In the genomic region with DNA sequence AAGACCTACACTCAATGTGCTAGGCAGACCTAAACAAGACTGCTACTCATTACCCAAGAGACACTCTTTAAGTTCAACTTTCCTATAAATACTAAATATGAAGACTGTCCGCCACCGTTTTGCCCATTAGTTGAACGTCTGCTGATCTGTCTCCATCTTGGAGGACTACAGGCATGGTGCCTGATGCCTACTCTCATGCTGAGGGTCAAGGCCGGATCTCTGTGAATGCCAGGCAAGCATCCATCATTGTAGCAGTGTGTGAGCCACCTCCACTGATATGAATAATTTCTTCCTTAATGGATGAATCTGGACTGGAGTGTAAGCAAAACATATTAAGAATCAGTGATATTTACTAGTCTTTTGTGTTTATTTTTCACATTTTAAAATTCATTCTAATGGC, we compare ENCODE assay signal across 18 mouse cellular contexts.
DNase-seq lines count a peak whose midpoint lies in the region; ATAC-seq and TF ChIP-seq lines count a peak whose summit lies in the region.
"Had no signal": no experiment of that assay in that cellular context is flagged by ENCODE, and none has a peak within 500 bp of the region (broad histone marks: within the 10 kb centered on the region; RNA-seq: fewer than 3 reads in every experiment).

No protein-coding gene starts in this region.

- peak overlapping the region; percentile 23; the same call in 1 of the 2 replicates for H3K27ac ChIP-seq in kidney, adult 2 months (ENCODE audit: insufficient read depth, low read depth, low read length)
- no peak overlapping the region for H3K27ac ChIP-seq in hindbrain, embryonic 16.5 days (ENCODE audit: low read depth, low read length)
- no peak overlapping the region for H3K27ac ChIP-seq in forebrain, embryonic 11.5 days (ENCODE audit: low read depth, low read length)
- H3K27ac ChIP-seq: embryonic facial prominence, embryonic 10.5 days; embryonic facial prominence, embryonic 12.5 days; forebrain, embryonic 12.5 days had no signal

- H3K27me3 ChIP-seq in kidney, adult 2 months (replicated peaks; ENCODE audit: control insufficient read depth, insufficient read depth, low read length) = no peaks in the 10 kb centered on the region
- no peaks in the 10 kb centered on the region for H3K27me3 ChIP-seq in hindbrain, embryonic 16.5 days (replicated peaks; ENCODE audit: control insufficient read depth, insufficient read depth, low read length)
- no peaks in the 10 kb centered on the region for H3K27me3 ChIP-seq in forebrain, embryonic 11.5 days (ENCODE audit: control insufficient read depth, insufficient read depth, low read length)
- H3K27me3 ChIP-seq: embryonic facial prominence, embryonic 12.5 days; forebrain, embryonic 12.5 days had no signal

- peaks cover 3% of the 10 kb centered on the region; the same call in 1 of the 2 replicates for H3K36me3 ChIP-seq in kidney, adult 2 months (ENCODE audit: control insufficient read depth, insufficient read depth, low read length)
- peaks cover 2% of the 10 kb centered on the region; the same call in 1 of the 2 replicates for H3K36me3 ChIP-seq in hindbrain, embryonic 16.5 days (ENCODE audit: control insufficient read depth, insufficient read depth, low read length)
- H3K36me3 ChIP-seq in forebrain, embryonic 11.5 days (ENCODE audit: control insufficient read depth, insufficient read depth, low read length) = peaks cover 10% of the 10 kb centered on the region; the same call in 1 of the 2 replicates

- TF ChIP-seq CTCF in kidney, adult 2 months (conservative IDR thresholded peaks at IDR 0.05; ENCODE audit: insufficient read depth, insufficient read length, low read depth, low read length) = no peak

- peak; percentile 50 for DNase-seq in adrenal gland, adult 2 months
- DNase-seq in adrenal gland, adult 18-20 months (ENCODE audit: low spot score in 2 of 2) = no peak
- no peak for DNase-seq in kidney, adult 2 months
- DNase-seq in kidney, adult 8-10 months = no peak
- DNase-seq in adrenal gland, postnatal 10 days = peak; percentile 23
- DNase-seq in adrenal gland, postnatal 14 days = peak; percentile 23
- no peak for DNase-seq in forebrain, embryonic 11.5 days (ENCODE audit: low spot score)
- DNase-seq: cerebellum, adult 11-12 months; cerebellum, adult 2 months; cerebellum, adult 9-10 months; cerebellum, postnatal 10 days; cerebellum, postnatal 25 days had no signal

- no peak overlapping the region for H3K4me3 ChIP-seq in kidney, adult 2 months (ENCODE audit: insufficient read depth, low read depth, low read length)
- no peak overlapping the region for H3K4me3 ChIP-seq in hindbrain, embryonic 16.5 days (ENCODE audit: low read length)
- H3K4me3 ChIP-seq in forebrain, embryonic 11.5 days (ENCODE audit: low read depth, low read length) = no peak overlapping the region
- H3K4me3 ChIP-seq: embryonic facial prominence, embryonic 10.5 days; embryonic facial prominence, embryonic 12.5 days; forebrain, embryonic 12.5 days had no signal

- no peak for TF ChIP-seq POLR2A in kidney, adult 2 months (IDR thresholded peaks at IDR 0.05; ENCODE audit: low read depth, low read length)

- H3K9me3 ChIP-seq in hindbrain, embryonic 16.5 days (ENCODE audit: control insufficient read depth, low read length) = no peaks in the 10 kb centered on the region
- no peaks in the 10 kb centered on the region for H3K9me3 ChIP-seq in forebrain, embryonic 11.5 days (ENCODE audit: control insufficient read depth, low read length)
- H3K9me3 ChIP-seq: embryonic facial prominence, embryonic 10.5 days; embryonic facial prominence, embryonic 12.5 days; forebrain, embryonic 12.5 days had no signal

- no peak overlapping the region for H3K4me2 ChIP-seq in hindbrain, embryonic 16.5 days (ENCODE audit: low read length)
- H3K4me2 ChIP-seq in forebrain, embryonic 11.5 days (ENCODE audit: low read depth, low read length, severe bottlenecking) = no peak overlapping the region
- H3K4me2 ChIP-seq: embryonic facial prominence, embryonic 12.5 days; forebrain, embryonic 12.5 days had no signal

- H3K9ac ChIP-seq in hindbrain, embryonic 16.5 days (ENCODE audit: low read depth, low read length) = no peak overlapping the region
- no peak overlapping the region for H3K9ac ChIP-seq in forebrain, embryonic 11.5 days (ENCODE audit: low read length)
- H3K9ac ChIP-seq: embryonic facial prominence, embryonic 12.5 days; forebrain, embryonic 12.5 days had no signal

- H3K4me1 ChIP-seq in kidney, adult 2 months (ENCODE audit: control insufficient read depth, insufficient read depth, low read length) = peaks cover 7% of the 10 kb centered on the region; the same call in 1 of the 2 replicates
- no peaks in the 10 kb centered on the region for H3K4me1 ChIP-seq in hindbrain, embryonic 16.5 days (ENCODE audit: control insufficient read depth, insufficient read depth, low read depth, low read length)
- no peaks in the 10 kb centered on the region for H3K4me1 ChIP-seq in forebrain, embryonic 11.5 days (replicated peaks; ENCODE audit: control insufficient read depth, insufficient read depth, low read length)
- H3K4me1 ChIP-seq: embryonic facial prominence, embryonic 10.5 days; embryonic facial prominence, embryonic 12.5 days; forebrain, embryonic 12.5 days had no signal

- 85% methylated on average over 4 of the region's 4 CpGs for WGBS in kidney, adult 2 months
- 86% methylated on average over 4 of the region's 4 CpGs for WGBS in hindbrain, embryonic 16.5 days
- WGBS in forebrain, embryonic 11.5 days = 92% methylated on average over 4 of the region's 4 CpGs

- ATAC-seq in hindbrain, embryonic 16.5 days = no peak
- ATAC-seq in forebrain, embryonic 11.5 days (replicated peaks; ENCODE audit: low FRiP score) = no peak
- ATAC-seq: forebrain, embryonic 14.5 days; forebrain, embryonic 16.5 days had no signal

Comparison
In these comparisons a context has a peak if more than half of its experiments do, and no peak if none do; other contexts are left out.
1. DNase-seq: peak in adrenal gland, adult 2 months (single experiment), adrenal gland, postnatal 10 days (single experiment) and adrenal gland, postnatal 14 days (single experiment); none in adrenal gland, adult 18-20 months (0 of 2), kidney, adult 2 months (single experiment), kidney, adult 8-10 months (0 of 2) and forebrain, embryonic 11.5 days (single experiment).